Mouse (Mus musculus): ENCODE measurements around the gene Ncapd2.

DNA sequence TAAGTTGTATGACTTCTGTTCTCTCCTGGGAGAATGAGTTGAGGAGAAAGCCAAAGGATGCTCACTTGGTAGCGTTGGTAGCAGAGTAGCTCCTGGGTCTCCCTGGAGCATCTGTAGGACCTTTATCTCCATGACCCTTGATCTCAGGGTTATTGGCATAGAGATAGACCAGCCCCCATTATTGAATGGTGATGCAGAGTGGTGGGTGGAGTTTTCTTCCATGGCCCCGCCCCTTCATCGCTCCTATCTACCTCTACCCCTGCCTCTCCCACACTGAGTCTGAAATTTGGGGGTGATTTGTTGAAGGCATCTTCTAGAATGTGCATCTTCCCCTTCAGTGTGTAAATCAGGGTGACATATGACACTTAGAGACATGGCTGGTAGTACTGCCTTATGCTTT lies 35.0 kb downstream of the Ncapd2 start:
- TF ChIP-seq MYOG (IDR thresholded peaks at IDR 0.05; ENCODE audit: control insufficient read depth in 1 of 3, insufficient read depth in 1 of 3, insufficient read length in 2 of 3, low read depth in 2 of 3) (no peak), POLR2A (IDR thresholded peaks at IDR 0.05; ENCODE audit: insufficient read length, low read depth) (no peak), CEBPB (IDR thresholded peaks at IDR 0.05; ENCODE audit: insufficient read depth, poor library complexity, severe bottlenecking) (no peak), MAX (IDR thresholded peaks at IDR 0.05; ENCODE audit: low read depth) (no peak), USF1 (IDR thresholded peaks at IDR 0.05; ENCODE audit: low read depth) (no peak), MYOD1 (IDR thresholded peaks at IDR 0.05; ENCODE audit: control insufficient read depth in 1 of 3, insufficient read length in 2 of 3, low read depth in 2 of 3) (no peak)
